Mouse (Mus musculus): Measurements from ENCODE around the gene Tmc2. TPM values are rescaled to one million over a fixed set of nuclear protein-coding genes. Genes with fewer than 3 reads are reported as not detected.

Tmc2 gene
- total RNA-seq, 1 experiment from 2014 or later, result not detected

DNA sequence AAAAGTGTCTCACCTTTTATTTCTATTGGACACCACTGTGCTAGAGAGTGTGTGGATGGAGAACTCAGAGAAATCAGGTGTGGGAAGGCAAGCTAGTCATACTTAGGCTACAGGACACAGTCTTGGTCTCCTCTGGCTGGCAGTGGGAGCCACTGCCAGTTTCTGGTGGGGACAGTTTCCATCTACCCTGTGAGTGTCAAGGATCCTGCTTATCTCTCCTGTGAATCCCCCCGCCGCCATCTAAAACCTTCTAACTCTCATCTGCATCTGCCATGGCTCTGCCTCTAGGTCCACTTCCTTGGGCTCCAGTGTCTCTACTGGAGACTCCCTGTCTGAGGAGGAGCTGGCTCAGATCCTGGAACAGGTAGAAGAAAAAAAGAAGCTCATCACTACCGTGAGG is 13.0 kb downstream of the Tmc2 start:
- no peak for ATAC-seq (replicated peaks in 1 of 2; ENCODE audit: insufficient read depth in 1 of 2, low FRiP score in 2 of 2, low TSS enrichment in 1 of 2, low read depth in 1 of 2, poor library complexity in 2 of 2, severe bottlenecking in 2 of 2)

GRCm38 (mm10) chr2:130209636-130210035 is 14.6 kb downstream of the Tmc2 start:
- no peak for ATAC-seq (replicated peaks in 1 of 2; ENCODE audit: insufficient read depth in 1 of 2, low FRiP score in 2 of 2, low TSS enrichment in 1 of 2, low read depth in 1 of 2, poor library complexity in 2 of 2, severe bottlenecking in 2 of 2)

DNA sequence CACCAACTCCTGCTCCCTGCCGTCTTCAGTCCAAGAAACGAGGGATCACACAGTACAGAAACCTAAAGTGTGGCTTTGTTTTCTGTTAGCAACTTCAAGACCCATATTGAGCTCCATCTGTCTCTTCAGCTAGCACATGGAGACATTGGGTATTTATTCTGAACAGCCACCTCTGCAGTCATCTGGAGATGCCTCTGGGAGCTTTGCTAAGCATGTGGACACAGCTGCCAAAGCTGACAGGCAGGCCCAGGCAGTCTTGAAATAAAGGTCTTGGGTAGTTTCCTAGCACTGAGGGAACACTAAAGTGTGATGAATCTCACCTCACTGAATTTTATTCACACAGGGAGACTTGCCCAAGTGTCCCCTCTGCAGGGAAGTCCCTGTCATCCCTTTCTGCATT is 16.6 kb downstream of the Tmc2 start:
- no peak for ATAC-seq (replicated peaks in 1 of 2; ENCODE audit: insufficient read depth in 1 of 2, low FRiP score in 2 of 2, low TSS enrichment in 1 of 2, low read depth in 1 of 2, poor library complexity in 2 of 2, severe bottlenecking in 2 of 2)

DNA sequence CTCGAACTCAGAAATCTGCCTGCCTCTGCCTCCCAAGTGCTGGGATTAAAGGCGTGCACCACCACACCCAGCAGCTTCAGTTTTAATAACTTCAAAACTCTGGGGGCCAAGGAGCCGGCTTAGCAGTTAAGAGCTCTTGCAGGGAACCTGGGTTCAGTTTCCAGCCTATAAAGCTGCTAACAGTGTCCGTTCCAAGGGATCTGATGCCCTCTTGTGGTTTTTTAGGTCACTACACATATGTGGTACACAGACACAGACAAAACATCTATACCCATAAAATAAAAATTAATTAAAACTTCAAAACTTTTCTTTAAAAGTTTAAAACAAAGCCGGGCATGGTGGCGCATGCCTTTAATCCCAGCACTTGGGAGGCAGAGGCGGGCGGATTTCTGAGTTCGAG is 51.9 kb downstream of the Tmc2 start:
- ATAC-seq (replicated peaks in 1 of 2; ENCODE audit: insufficient read depth in 1 of 2, low FRiP score in 2 of 2, low TSS enrichment in 1 of 2, low read depth in 1 of 2, poor library complexity in 2 of 2, severe bottlenecking in 2 of 2), result peak; percentile 56 to 62; a peak in 3 of 4 replicates

DNA sequence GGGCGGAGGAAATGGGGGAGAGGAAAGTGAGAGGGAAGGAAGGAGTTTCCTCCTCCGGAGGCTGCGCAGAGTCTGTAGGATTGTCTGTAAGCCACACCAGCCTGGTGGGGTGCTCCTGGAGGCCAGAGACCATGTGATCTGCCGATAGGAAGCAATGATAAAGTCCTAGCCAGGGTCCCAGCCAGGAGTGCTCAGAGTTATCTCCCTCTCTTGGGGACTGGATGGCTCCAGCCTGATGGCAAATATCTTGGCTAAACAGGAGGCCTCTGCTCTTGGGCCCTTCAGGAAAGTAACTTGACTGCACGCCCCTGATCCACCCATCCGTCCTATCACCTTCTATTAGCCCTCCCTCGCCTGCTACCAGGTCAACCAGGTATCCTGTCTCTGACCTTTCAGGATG is 53.2 kb downstream of the Tmc2 start:
- no peak for ATAC-seq (replicated peaks in 1 of 2; ENCODE audit: insufficient read depth in 1 of 2, low FRiP score in 2 of 2, low TSS enrichment in 1 of 2, low read depth in 1 of 2, poor library complexity in 2 of 2, severe bottlenecking in 2 of 2)

DNA sequence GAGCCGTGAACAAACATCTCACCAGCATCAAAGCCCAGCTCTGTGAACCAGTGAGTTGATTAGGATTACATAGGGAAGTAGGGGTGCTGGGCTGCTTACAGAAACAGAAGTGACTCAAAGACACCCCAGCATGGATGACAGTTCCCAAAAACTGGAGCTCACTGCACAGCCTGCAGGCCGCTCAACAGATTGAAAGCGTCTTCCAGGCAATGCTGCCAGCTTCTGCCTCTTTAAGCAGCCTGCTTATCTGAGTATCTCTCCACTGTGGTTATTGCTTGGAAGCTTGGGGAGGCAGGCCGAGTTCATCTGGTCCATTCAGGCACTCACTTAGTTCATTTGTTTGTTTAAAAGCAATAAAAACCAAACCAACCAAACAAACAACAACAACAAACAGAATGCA is 61.8 kb downstream of the Tmc2 start:
- no peak for ATAC-seq (replicated peaks in 1 of 2; ENCODE audit: insufficient read depth in 1 of 2, low FRiP score in 2 of 2, low TSS enrichment in 1 of 2, low read depth in 1 of 2, poor library complexity in 2 of 2, severe bottlenecking in 2 of 2)

- no peak for ATAC-seq (replicated peaks in 1 of 2; ENCODE audit: insufficient read depth in 1 of 2, low FRiP score in 2 of 2, low TSS enrichment in 1 of 2, low read depth in 1 of 2, poor library complexity in 2 of 2, severe bottlenecking in 2 of 2)
These were observed 65.8 kb downstream of the Tmc2 start for GRCm38 (mm10) chr2:130260822-130261221.

GRCm38 (mm10) chr2:130261914-130262313 is 66.9 kb downstream of the Tmc2 start:
- ATAC-seq (replicated peaks in 1 of 2; ENCODE audit: insufficient read depth in 1 of 2, low FRiP score in 2 of 2, low TSS enrichment in 1 of 2, low read depth in 1 of 2, poor library complexity in 2 of 2, severe bottlenecking in 2 of 2), result no peak

- peak in 1 of 2 experiments; percentile 25; a peak in 1 of 4 replicates for ATAC-seq (replicated peaks in 1 of 2; ENCODE audit: insufficient read depth in 1 of 2, low FRiP score in 2 of 2, low TSS enrichment in 1 of 2, low read depth in 1 of 2, poor library complexity in 2 of 2, severe bottlenecking in 2 of 2)
These were observed 67.4 kb downstream of the Tmc2 start for GRCm38 (mm10) chr2:130262398-130262797.

DNA sequence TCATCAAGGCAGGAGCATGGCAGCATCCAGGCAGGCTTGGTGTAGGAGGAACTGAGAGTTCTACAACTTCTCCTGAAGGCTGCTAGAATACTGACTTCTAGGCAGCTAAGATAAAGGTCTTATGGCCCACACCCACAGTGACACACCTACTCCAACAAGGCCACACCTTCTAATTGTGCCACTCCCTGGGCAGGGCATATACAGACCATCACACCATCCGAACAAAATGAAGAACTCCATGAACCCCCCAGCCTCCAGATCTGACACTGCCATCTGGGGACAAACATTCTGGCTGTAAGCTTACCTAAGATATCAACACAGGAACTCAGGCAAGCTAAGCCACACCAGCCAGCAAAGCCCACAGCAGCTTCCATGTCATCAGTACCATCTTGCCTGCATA is 70.5 kb downstream of the Tmc2 start:
- no peak for ATAC-seq (replicated peaks in 1 of 2; ENCODE audit: insufficient read depth in 1 of 2, low FRiP score in 2 of 2, low TSS enrichment in 1 of 2, low read depth in 1 of 2, poor library complexity in 2 of 2, severe bottlenecking in 2 of 2)

GRCm38 (mm10) chr2:130268074-130268473 is 73.1 kb downstream of the Tmc2 start:
- ATAC-seq (replicated peaks in 1 of 2; ENCODE audit: insufficient read depth in 1 of 2, low FRiP score in 2 of 2, low TSS enrichment in 1 of 2, low read depth in 1 of 2, poor library complexity in 2 of 2, severe bottlenecking in 2 of 2), result no peak

DNA sequence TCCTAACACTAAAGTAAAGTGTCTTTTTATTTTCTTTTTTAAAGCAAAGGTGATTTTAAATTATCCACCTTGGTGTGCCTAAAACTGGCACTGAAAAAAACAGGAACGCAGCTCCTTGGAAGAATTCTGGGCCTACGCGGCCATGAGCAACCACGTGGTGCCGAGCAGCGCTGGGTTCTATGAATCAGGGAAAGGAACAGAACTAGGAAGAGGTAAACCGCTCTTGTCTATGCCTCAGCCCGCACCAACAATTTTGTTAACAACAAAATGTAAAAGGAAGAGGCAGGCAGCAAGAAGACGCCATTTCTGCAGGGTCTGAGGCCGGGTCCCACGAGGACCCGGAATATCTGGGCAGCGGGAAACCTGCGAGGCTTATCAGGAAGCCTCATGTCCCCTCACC is 78.7 kb downstream of the Tmc2 start:
- 0 out of 4 replicates have a peak, but pooled peaks of 1 of the 2 experiments have one; percentile 2 for ATAC-seq (replicated peaks in 1 of 2; ENCODE audit: insufficient read depth in 1 of 2, low FRiP score in 2 of 2, low TSS enrichment in 1 of 2, low read depth in 1 of 2, poor library complexity in 2 of 2, severe bottlenecking in 2 of 2)

DNA sequence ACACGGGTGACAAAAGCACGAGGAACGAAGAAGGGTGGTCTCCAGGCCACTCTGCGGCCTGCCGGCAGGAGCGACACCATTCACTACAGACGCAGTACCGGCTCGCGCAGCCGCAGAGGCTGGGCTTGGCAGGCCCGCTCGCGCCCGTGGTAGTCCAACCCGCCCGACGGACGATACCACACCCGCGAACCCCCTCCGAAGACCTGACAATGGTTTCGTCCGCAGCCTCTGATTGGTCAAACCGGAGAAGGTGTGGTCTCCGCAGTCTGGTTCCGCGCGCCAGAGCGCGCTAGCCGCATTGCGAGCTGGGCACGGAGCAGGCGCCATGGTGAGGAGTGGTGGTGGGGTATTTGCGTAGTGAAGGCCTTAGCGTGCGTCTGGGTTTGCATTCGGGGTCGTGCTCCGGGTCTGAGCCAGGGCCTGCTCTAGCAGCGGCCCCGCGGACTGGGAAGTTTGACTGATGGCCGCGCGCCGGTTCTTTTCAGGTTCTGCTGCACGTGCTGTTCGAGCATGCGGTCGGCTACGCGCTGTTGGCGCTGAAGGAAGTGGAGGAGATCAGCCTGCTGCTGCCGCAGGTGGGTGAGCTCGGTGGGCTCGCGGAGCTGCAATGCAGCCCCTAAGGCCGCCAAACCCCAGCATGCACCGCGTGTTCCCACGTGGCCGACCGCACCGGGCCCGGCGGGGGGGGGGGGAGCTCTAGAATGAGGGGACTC is 79.3 kb downstream of the Tmc2 start, which contains the start of gene Nop56:
TSS of gene Nop56 (plus strand) at position 282 of the 713 bp plus-strand sequence.
- peak; percentile 96 to 97 for ATAC-seq (replicated peaks in 1 of 2; ENCODE audit: insufficient read depth in 1 of 2, low FRiP score in 2 of 2, low TSS enrichment in 1 of 2, low read depth in 1 of 2, poor library complexity in 2 of 2, severe bottlenecking in 2 of 2)

GRCm38 (mm10) chr2:130274862-130275261 is 79.9 kb downstream of the Tmc2 start:
- ATAC-seq (replicated peaks in 1 of 2; ENCODE audit: insufficient read depth in 1 of 2, low FRiP score in 2 of 2, low TSS enrichment in 1 of 2, low read depth in 1 of 2, poor library complexity in 2 of 2, severe bottlenecking in 2 of 2), result no peak

- 0 out of 4 replicates have a peak, but pooled peaks of 1 of the 2 experiments have one; percentile 18 for ATAC-seq (replicated peaks in 1 of 2; ENCODE audit: insufficient read depth in 1 of 2, low FRiP score in 2 of 2, low TSS enrichment in 1 of 2, low read depth in 1 of 2, poor library complexity in 2 of 2, severe bottlenecking in 2 of 2)
These were observed 80.7 kb downstream of the Tmc2 start for GRCm38 (mm10) chr2:130275649-130276048.

- no peak for ATAC-seq (replicated peaks in 1 of 2; ENCODE audit: insufficient read depth in 1 of 2, low FRiP score in 2 of 2, low TSS enrichment in 1 of 2, low read depth in 1 of 2, poor library complexity in 2 of 2, severe bottlenecking in 2 of 2)
These were observed 84.7 kb downstream of the Tmc2 start for GRCm38 (mm10) chr2:130279600-130280091.

DNA sequence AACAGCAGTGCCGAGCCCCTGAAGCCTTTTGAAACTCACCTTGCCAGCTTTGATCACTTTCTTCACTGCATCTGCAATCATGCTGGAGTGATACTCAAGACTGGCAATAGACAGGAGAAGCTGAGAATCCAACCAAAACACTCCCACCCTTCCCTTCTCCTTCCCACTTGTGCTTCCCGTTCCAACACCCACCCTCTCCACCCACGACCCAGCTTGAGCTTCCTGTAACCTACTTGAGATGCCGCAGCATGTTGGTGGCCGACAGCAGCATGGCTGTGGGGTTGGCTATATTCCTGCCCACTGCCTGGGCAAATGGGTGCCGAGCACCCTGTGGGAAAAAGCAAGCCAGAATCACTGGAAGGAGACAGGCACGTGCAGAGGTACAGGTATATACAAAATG is 85.2 kb downstream of the Tmc2 start:
- no peak for ATAC-seq (replicated peaks in 1 of 2; ENCODE audit: insufficient read depth in 1 of 2, low FRiP score in 2 of 2, low TSS enrichment in 1 of 2, low read depth in 1 of 2, poor library complexity in 2 of 2, severe bottlenecking in 2 of 2)

DNA sequence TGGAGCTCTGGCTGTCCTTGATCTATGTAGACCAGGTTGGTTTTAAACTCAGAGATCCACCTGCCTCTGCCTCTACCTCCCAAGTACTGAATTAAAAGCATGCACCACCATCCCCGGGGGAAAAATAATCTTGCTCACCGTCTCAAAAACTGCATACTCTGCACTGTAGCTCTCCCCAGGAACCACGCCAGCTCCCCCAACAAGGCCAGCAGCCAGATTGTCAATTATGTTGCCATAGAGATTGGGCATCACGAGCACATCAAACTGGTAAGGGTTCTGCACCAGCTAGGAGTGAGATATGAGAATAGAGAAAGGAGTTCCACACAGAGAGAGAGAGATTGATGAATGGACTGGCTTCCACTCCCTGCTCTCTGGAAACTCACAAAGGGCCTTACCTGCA is 85.8 kb downstream of the Tmc2 start:
- ATAC-seq (replicated peaks in 1 of 2; ENCODE audit: insufficient read depth in 1 of 2, low FRiP score in 2 of 2, low TSS enrichment in 1 of 2, low read depth in 1 of 2, poor library complexity in 2 of 2, severe bottlenecking in 2 of 2), result no peak
